Mouse (Mus musculus) lung, embryonic 15.5 days (tissue): ENCODE results near the gene Gm43951. TPM values are rescaled to one million over a fixed set of nuclear protein-coding genes. Genes with fewer than 3 reads are reported as not detected.

Experiments used
- ATAC-seq: fragments of 200-750 bp; cut with Nextera tagmentation; 2 replicates; pipeline ENCODE4 v1.8.0; 2017; ENCODE audit warnings: moderate number of reproducible peaks, borderline replicate concordance; ENCODE audit not compliant: low FRiP score, low TSS enrichment; ENCODE audit errors: extremely low read depth
- H3K27ac ChIP-seq: fragments of 300-500 bp; sonication (generic); 2 replicates; pipeline ENCODE4 v1.5.1; 2015; ENCODE audit warnings: moderate library complexity, mild to moderate bottlenecking, inconsistent platforms
- H3K27me3 ChIP-seq: fragments of 300-500 bp; sonication (generic); 2 replicates; pipeline ENCODE4 v1.6.1; 2015; ENCODE audit warnings: inconsistent platforms
- H3K36me3 ChIP-seq: fragments of 300-500 bp; sonication (generic); 2 replicates; pipeline ENCODE4 v1.6.1; 2015; ENCODE audit warnings: inconsistent platforms
- H3K4me1 ChIP-seq: fragments of 300-500 bp; sonication (generic); 2 replicates; pipeline ENCODE4 v1.6.1; 2015; ENCODE audit warnings: inconsistent platforms
- H3K4me2 ChIP-seq: fragments of 300-500 bp; sonication (generic); 2 replicates; pipeline ENCODE4 v1.6.1; 2015; ENCODE audit warnings: inconsistent platforms, mild to moderate bottlenecking, moderate library complexity
- H3K4me3 ChIP-seq: fragments of 300-500 bp; sonication (generic); 2 replicates; pipeline ENCODE4 v1.5.1; 2015; ENCODE audit warnings: mild to moderate bottlenecking, inconsistent platforms
- H3K9ac ChIP-seq: fragments of 300-500 bp; sonication (generic); 2 replicates; pipeline ENCODE4 v1.6.1; 2015; ENCODE audit warnings: inconsistent platforms
- H3K9me3 ChIP-seq: fragments of 300-500 bp; sonication (generic); 2 replicates; pipeline ENCODE4 v1.6.1; 2016; ENCODE audit warnings: inconsistent platforms
- WGBS: fragments of 180-500 bp; shearing (Covaris S2); methylation state at CpG from one replicate; pipeline ENCODE4 v1.1.7; 2015; 5-methylcytosine and 5-hydroxymethylcytosine counted together
- polyA plus RNA-seq: library from polyadenylated mRNA; unstranded; fragments of >200 nt; fragmentation: Nextera tagmentation; extraction: Ambion mirVana; gene quantifications from 2 replicates; pipeline ENCODE4 v1.2.1, GENCODE M21; 2015

The Gm43951 gene
- 0.26 and 0.44 TPM in 2 replicates for polyA plus RNA-seq

- H3K4me2 ChIP-seq = peak within 1 kb of the TSS; percentile 88
- peak within 1 kb of the TSS; percentile 73 for H3K9ac ChIP-seq
- peak within 1 kb of the TSS; percentile 69 for H3K27ac ChIP-seq
- ATAC-seq = peak; percentile 37
- H3K4me3 ChIP-seq = peak within 1 kb of the TSS; percentile 73
- peaks cover 20% of the 10 kb centered on the region for H3K4me1 ChIP-seq
- H3K36me3 ChIP-seq = peaks cover 27% of the 10 kb centered on the region
- H3K27me3 ChIP-seq = no peaks in the 10 kb centered on the region
- under 1% methylated on average over 43 of the region's 43 CpGs for WGBS
- H3K9me3 ChIP-seq = no peaks in the 10 kb centered on the region
Measured at GRCm38 (mm10) chr11:72206341-72207203, at the start of gene Gm43951. Gene Gm43951 (minus strand): TSS chr11:72206840.

GRCm38 (mm10) chr11:72256441-72256840, 49.8 kb upstream of the Gm43951 start:
- Histone ChIP-seq H3K4me2 (no peak overlapping the region), H3K4me3 (no peak overlapping the region), H3K9me3 (no peaks in the 10 kb centered on the region), H3K36me3 (no peaks in the 10 kb centered on the region), H3K27ac (no peak overlapping the region), H3K27me3 (no peaks in the 10 kb centered on the region), H3K4me1 (no peaks in the 10 kb centered on the region), H3K9ac (no peak overlapping the region)
- 51% methylated on average over 2 of the region's 2 CpGs for WGBS
- ATAC-seq = no peak

GRCm38 (mm10) chr11:72255629-72256028, 49.0 kb upstream of the Gm43951 start:
- no peak for ATAC-seq
- Histone ChIP-seq H3K4me1 (no peaks in the 10 kb centered on the region), H3K9ac (no peak overlapping the region), H3K27me3 (no peaks in the 10 kb centered on the region), H3K9me3 (no peaks in the 10 kb centered on the region), H3K4me2 (no peak overlapping the region), H3K36me3 (no peaks in the 10 kb centered on the region), H3K27ac (no peak overlapping the region), H3K4me3 (no peak overlapping the region)
- 84% methylated on average over 4 of the region's 4 CpGs for WGBS

- H3K9ac ChIP-seq = no peak overlapping the region
- H3K4me1 ChIP-seq = no peaks in the 10 kb centered on the region
- no peaks in the 10 kb centered on the region for H3K27me3 ChIP-seq
- WGBS = 80% methylated on average over 8 of the region's 8 CpGs
- ATAC-seq = no peak
- no peak overlapping the region for H3K4me2 ChIP-seq
- no peaks in the 10 kb centered on the region for H3K9me3 ChIP-seq
- H3K4me3 ChIP-seq = no peak overlapping the region
- H3K36me3 ChIP-seq = no peaks in the 10 kb centered on the region
- H3K27ac ChIP-seq = no peak overlapping the region
Measured at GRCm38 (mm10) chr11:72245196-72245753, 38.6 kb upstream of the Gm43951 start.

GRCm38 (mm10) chr11:72240062-72240860, 33.6 kb upstream of the Gm43951 start:
- WGBS = 65% methylated on average over 4 of the region's 4 CpGs
- no peak overlapping the region for H3K9ac ChIP-seq
- no peaks in the 10 kb centered on the region for H3K27me3 ChIP-seq
- no peak for ATAC-seq
- no peak overlapping the region for H3K4me3 ChIP-seq
- H3K4me1 ChIP-seq = no peaks in the 10 kb centered on the region
- H3K4me2 ChIP-seq = no peak overlapping the region
- H3K36me3 ChIP-seq = no peaks in the 10 kb centered on the region
- no peak overlapping the region for H3K27ac ChIP-seq
- H3K9me3 ChIP-seq = no peaks in the 10 kb centered on the region

- Histone ChIP-seq H3K9me3 (no peaks in the 10 kb centered on the region), H3K4me3 (no peak overlapping the region), H3K27ac (no peak overlapping the region), H3K4me2 (no peak overlapping the region), H3K4me1 (no peaks in the 10 kb centered on the region), H3K36me3 (no peaks in the 10 kb centered on the region), H3K27me3 (no peaks in the 10 kb centered on the region), H3K9ac (no peak overlapping the region)
- 62% methylated on average over 5 of the region's 5 CpGs for WGBS
- no peak for ATAC-seq
Measured at GRCm38 (mm10) chr11:72234013-72234412, 27.4 kb upstream of the Gm43951 start.

- Histone ChIP-seq H3K4me1 (no peaks in the 10 kb centered on the region), H3K27ac (no peak overlapping the region), H3K9me3 (no peaks in the 10 kb centered on the region), H3K4me2 (no peak overlapping the region), H3K36me3 (no peaks in the 10 kb centered on the region), H3K27me3 (no peaks in the 10 kb centered on the region), H3K4me3 (no peak overlapping the region), H3K9ac (no peak overlapping the region)
- 42% methylated on average over 1 of the region's 1 CpGs for WGBS
- no peak for ATAC-seq
Measured at GRCm38 (mm10) chr11:72232991-72233390, 26.4 kb upstream of the Gm43951 start.

- Histone ChIP-seq H3K9me3 (no peaks in the 10 kb centered on the region), H3K27ac (no peak overlapping the region), H3K27me3 (no peaks in the 10 kb centered on the region), H3K36me3 (no peaks in the 10 kb centered on the region), H3K4me2 (no peak overlapping the region), H3K4me3 (no peak overlapping the region), H3K4me1 (no peaks in the 10 kb centered on the region), H3K9ac (no peak overlapping the region)
- 83% methylated on average over 7 of the region's 7 CpGs for WGBS
- ATAC-seq = no peak
Measured at GRCm38 (mm10) chr11:72232068-72232467, 25.4 kb upstream of the Gm43951 start.

- no peaks in the 10 kb centered on the region for H3K9me3 ChIP-seq
- ATAC-seq = no peak
- no peak overlapping the region for H3K9ac ChIP-seq
- no peak overlapping the region for H3K4me3 ChIP-seq
- H3K27me3 ChIP-seq = no peaks in the 10 kb centered on the region
- no peak overlapping the region for H3K4me2 ChIP-seq
- H3K36me3 ChIP-seq = no peaks in the 10 kb centered on the region
- 90% methylated on average over 4 of the region's 4 CpGs for WGBS
- no peaks in the 10 kb centered on the region for H3K4me1 ChIP-seq
- no peak overlapping the region for H3K27ac ChIP-seq
Measured at GRCm38 (mm10) chr11:72228513-72228912, 21.9 kb upstream of the Gm43951 start.

- Histone ChIP-seq H3K9me3 (no peaks in the 10 kb centered on the region), H3K27ac (no peak overlapping the region), H3K9ac (no peak overlapping the region), H3K27me3 (no peaks in the 10 kb centered on the region), H3K4me3 (no peak overlapping the region), H3K4me2 (no peak overlapping the region), H3K36me3 (no peaks in the 10 kb centered on the region), H3K4me1 (no peaks in the 10 kb centered on the region)
- 73% methylated on average over 6 of the region's 6 CpGs for WGBS
- no peak for ATAC-seq
Measured at GRCm38 (mm10) chr11:72226901-72227300, 20.3 kb upstream of the Gm43951 start.

GRCm38 (mm10) chr11:72226020-72226791, 19.6 kb upstream of the Gm43951 start:
- H3K36me3 ChIP-seq = no peaks in the 10 kb centered on the region
- no peak overlapping the region for H3K4me3 ChIP-seq
- no peak overlapping the region for H3K4me2 ChIP-seq
- no peak for ATAC-seq
- H3K9me3 ChIP-seq = no peaks in the 10 kb centered on the region
- no peak overlapping the region for H3K9ac ChIP-seq
- no peaks in the 10 kb centered on the region for H3K27me3 ChIP-seq
- WGBS = 67% methylated on average over 10 of the region's 10 CpGs
- no peak overlapping the region for H3K27ac ChIP-seq
- no peaks in the 10 kb centered on the region for H3K4me1 ChIP-seq
